Mouse (Mus musculus) midbrain, embryonic 10.5 days (tissue): ENCODE measurements around the gene Ankef1. TPM values are rescaled to one million over a fixed set of nuclear protein-coding genes. Genes with fewer than 3 reads are reported as not detected.

Experiments
- DNase-seq: peaks from one replicate; pipeline ENCODE4 v3.0.0-alpha.2; 2017; ENCODE audit warnings: low spot score
- H3K27ac ChIP-seq: fragments of 300-500 bp; sonication (generic); replicated peaks from 2 replicates; pipeline ENCODE4 v1.5.1; 2016; ENCODE audit warnings: mild to moderate bottlenecking
- H3K27me3 ChIP-seq: fragments of 300-500 bp; sonication (generic); 2 replicates; pipeline ENCODE4 v1.6.1; 2016; ENCODE audit warnings: low read depth, mild to moderate bottlenecking; ENCODE audit not compliant: poor library complexity, severe bottlenecking
- H3K36me3 ChIP-seq: fragments of 300-500 bp; sonication (generic); 2 replicates; pipeline ENCODE4 v1.6.1; 2016; ENCODE audit warnings: mild to moderate bottlenecking, moderate library complexity
- H3K4me1 ChIP-seq: fragments of 300-500 bp; sonication (generic); 2 replicates; pipeline ENCODE4 v1.6.1; 2016
- H3K4me3 ChIP-seq: fragments of 300-500 bp; sonication (generic); 2 replicates; pipeline ENCODE4 v1.5.1; 2016; ENCODE audit warnings: mild to moderate bottlenecking, moderate library complexity
- H3K9me3 ChIP-seq: fragments of 300-500 bp; sonication (generic); replicated peaks from 2 replicates; pipeline ENCODE4 v1.6.1; 2016; ENCODE audit warnings: mild to moderate bottlenecking
- WGBS: fragments of 180-500 bp; shearing (Covaris S2); methylation state at CpG from one replicate; pipeline ENCODE4 v1.1.7; 2016; 5-methylcytosine and 5-hydroxymethylcytosine counted together
- polyA plus RNA-seq: library from polyadenylated mRNA; unstranded; fragments of >200 nt; fragmentation: Nextera tagmentation; extraction: Ambion mirVana; gene quantifications from 2 replicates; pipeline ENCODE4 v1.2.1, GENCODE M21; 2016

Gene Ankef1
- polyA plus RNA-seq, 1 experiment from 2014 or later: 0.65 TPM

GRCm38 (mm10) chr2:136513806-136514205 is 12.1 kb downstream of the Ankef1 start:
- no peaks in the 10 kb centered on the region for H3K9me3 ChIP-seq
- H3K27ac ChIP-seq: no peak overlapping the region
- 87% methylated on average over 3 of the region's 3 CpGs for WGBS
- H3K36me3 ChIP-seq: no peaks in the 10 kb centered on the region
- H3K4me1 ChIP-seq: peaks cover 11% of the 10 kb centered on the region; the same call in 1 of the 2 replicates
- no peak overlapping the region for H3K4me3 ChIP-seq
- H3K27me3 ChIP-seq: peaks cover 27% of the 10 kb centered on the region
- DNase-seq: no peak

GRCm38 (mm10) chr2:136515501-136515900 is 13.8 kb downstream of the Ankef1 start:
- H3K4me3 ChIP-seq: no peak overlapping the region
- no peaks in the 10 kb centered on the region for H3K9me3 ChIP-seq
- peaks cover 27% of the 10 kb centered on the region for H3K27me3 ChIP-seq
- 78% methylated on average over 2 of the region's 2 CpGs for WGBS
- DNase-seq: no peak
- no peak overlapping the region for H3K27ac ChIP-seq
- H3K4me1 ChIP-seq: peaks cover 11% of the 10 kb centered on the region; the same call in 1 of the 2 replicates
- no peaks in the 10 kb centered on the region for H3K36me3 ChIP-seq

- no peak for DNase-seq
- H3K36me3 ChIP-seq: no peaks in the 10 kb centered on the region
- H3K27me3 ChIP-seq: no peaks in the 10 kb centered on the region
- H3K4me3 ChIP-seq: no peak overlapping the region
- no peak overlapping the region for H3K27ac ChIP-seq
- no peaks in the 10 kb centered on the region for H3K9me3 ChIP-seq
- 92% methylated on average over 7 of the region's 7 CpGs for WGBS
- peaks cover 7% of the 10 kb centered on the region for H3K4me1 ChIP-seq
These were observed 27.2 kb downstream of the Ankef1 start for GRCm38 (mm10) chr2:136528937-136529336.

GRCm38 (mm10) chr2:136532033-136532432 is 30.3 kb downstream of the Ankef1 start:
- peaks cover 7% of the 10 kb centered on the region for H3K4me1 ChIP-seq
- no peaks in the 10 kb centered on the region for H3K27me3 ChIP-seq
- H3K36me3 ChIP-seq: no peaks in the 10 kb centered on the region
- DNase-seq: peak; percentile 85
- under 1% methylated on average over 23 of the region's 23 CpGs for WGBS
- H3K27ac ChIP-seq: peak overlapping the region; percentile 82
- H3K4me3 ChIP-seq: peak overlapping the region; percentile 68
- H3K9me3 ChIP-seq: no peaks in the 10 kb centered on the region

GRCm38 (mm10) chr2:136558020-136558419 is 56.3 kb downstream of the Ankef1 start:
- Histone ChIP-seq H3K9me3 (no peaks in the 10 kb centered on the region), H3K36me3 (no peaks in the 10 kb centered on the region), H3K27me3 (no peaks in the 10 kb centered on the region), H3K4me3 (no peak overlapping the region), H3K27ac (no peak overlapping the region), H3K4me1 (no peaks in the 10 kb centered on the region)
- WGBS: 70% methylated on average over 5 of the region's 5 CpGs
- DNase-seq: peak; percentile 15

- H3K9me3 ChIP-seq: no peaks in the 10 kb centered on the region
- H3K27ac ChIP-seq: no peak overlapping the region
- WGBS: 84% methylated on average over 1 of the region's 1 CpGs
- no peaks in the 10 kb centered on the region for H3K4me1 ChIP-seq
- no peak for DNase-seq
- no peaks in the 10 kb centered on the region for H3K36me3 ChIP-seq
- no peak overlapping the region for H3K4me3 ChIP-seq
- H3K27me3 ChIP-seq: no peaks in the 10 kb centered on the region
These were observed 60.6 kb downstream of the Ankef1 start for GRCm38 (mm10) chr2:136562336-136562735.

- WGBS: 92% methylated on average over 2 of the region's 2 CpGs
- no peak overlapping the region for H3K27ac ChIP-seq
These were observed 69.1 kb downstream of the Ankef1 start for GRCm38 (mm10) chr2:136570856-136571255.

GRCm38 (mm10) chr2:136582762-136583161 is 81.1 kb downstream of the Ankef1 start:
- no peak overlapping the region for H3K27ac ChIP-seq
- WGBS: 52% methylated on average over 2 of the region's 2 CpGs
- no peak for DNase-seq
- no peak overlapping the region for H3K4me3 ChIP-seq
- no peaks in the 10 kb centered on the region for H3K4me1 ChIP-seq
- no peaks in the 10 kb centered on the region for H3K27me3 ChIP-seq
- no peaks in the 10 kb centered on the region for H3K36me3 ChIP-seq
- H3K9me3 ChIP-seq: no peaks in the 10 kb centered on the region

More at GRCm38 (mm10) chr2:136570856-136571255, 69.1 kb downstream of the Ankef1 start:
- Histone ChIP-seq H3K4me1 (no peaks in the 10 kb centered on the region), H3K4me3 (no peak overlapping the region), H3K9me3 (no peaks in the 10 kb centered on the region), H3K36me3 (no peaks in the 10 kb centered on the region), H3K27me3 (no peaks in the 10 kb centered on the region)
- DNase-seq: no peak

- H3K27me3 ChIP-seq: no peaks in the 10 kb centered on the region
- H3K4me3 ChIP-seq: no peak overlapping the region
- WGBS: 44% methylated on average over 2 of the region's 2 CpGs
- no peaks in the 10 kb centered on the region for H3K4me1 ChIP-seq
- no peaks in the 10 kb centered on the region for H3K9me3 ChIP-seq
- no peak overlapping the region for H3K27ac ChIP-seq
- H3K36me3 ChIP-seq: no peaks in the 10 kb centered on the region
- DNase-seq: no peak
These were observed 87.1 kb downstream of the Ankef1 start for GRCm38 (mm10) chr2:136588811-136589210.

GRCm38 (mm10) chr2:136596451-136596850 is 94.7 kb downstream of the Ankef1 start:
- H3K4me1 ChIP-seq: no peaks in the 10 kb centered on the region
- no peak overlapping the region for H3K4me3 ChIP-seq
- no peaks in the 10 kb centered on the region for H3K9me3 ChIP-seq
- 25% methylated on average over 3 of the region's 3 CpGs for WGBS
- no peak overlapping the region for H3K27ac ChIP-seq
- no peaks in the 10 kb centered on the region for H3K27me3 ChIP-seq
- H3K36me3 ChIP-seq: no peaks in the 10 kb centered on the region
- DNase-seq: peak; percentile 46

GRCm38 (mm10) chr2:136598743-136599142 is 97.0 kb downstream of the Ankef1 start:
- 87% methylated on average over 6 of the region's 6 CpGs for WGBS

GRCm38 (mm10) chr2:136600651-136601170 is 99.0 kb downstream of the Ankef1 start:
- DNase-seq: no peak
- Histone ChIP-seq H3K27ac (no peak overlapping the region), H3K4me3 (no peak overlapping the region), H3K36me3 (no peaks in the 10 kb centered on the region), H3K4me1 (no peaks in the 10 kb centered on the region), H3K27me3 (no peaks in the 10 kb centered on the region), H3K9me3 (no peaks in the 10 kb centered on the region)
- 85% methylated on average over 5 of the region's 5 CpGs for WGBS

More at GRCm38 (mm10) chr2:136598743-136599142, 97.0 kb downstream of the Ankef1 start:
- H3K27me3 ChIP-seq: no peaks in the 10 kb centered on the region
- H3K4me3 ChIP-seq: no peak overlapping the region
- H3K27ac ChIP-seq: no peak overlapping the region
- no peaks in the 10 kb centered on the region for H3K36me3 ChIP-seq
- no peak for DNase-seq
- no peaks in the 10 kb centered on the region for H3K4me1 ChIP-seq
- H3K9me3 ChIP-seq: no peaks in the 10 kb centered on the region

GRCm38 (mm10) chr2:136601206-136601605 is 99.5 kb downstream of the Ankef1 start:
- no peaks in the 10 kb centered on the region for H3K9me3 ChIP-seq
- no peak overlapping the region for H3K4me3 ChIP-seq
- 76% methylated on average over 4 of the region's 4 CpGs for WGBS
- H3K36me3 ChIP-seq: no peaks in the 10 kb centered on the region
- no peak for DNase-seq
- H3K27me3 ChIP-seq: no peaks in the 10 kb centered on the region
- no peaks in the 10 kb centered on the region for H3K4me1 ChIP-seq
- H3K27ac ChIP-seq: no peak overlapping the region
